Mouse (Mus musculus): ENCODE data around the gene Gja4.

- TF ChIP-seq POLR2A (IDR thresholded peaks at IDR 0.05; ENCODE audit: control insufficient read depth, extremely low read depth, insufficient read depth, low read length, poor library complexity) (no peak), CTCF (IDR thresholded peaks at IDR 0.05; ENCODE audit: borderline replicate concordance, control insufficient read depth, extremely low read depth, insufficient read depth, low read length, poor library complexity) (no peak)
Measured at GRCm38 (mm10) chr4:127313861-127314260, at the start of gene Gja4.

All from thymus, adult 2 months (tissue).